Mouse (Mus musculus) heart, adult 2 months (tissue): ENCODE data around the gene Fut2. TPM values are rescaled to one million over a fixed set of nuclear protein-coding genes. Genes with fewer than 3 reads are reported as not detected.
A peak's percentile ranks its signal among the peaks of the same experiment; 100 is the strongest.

ENCODE experiments used
- DNase-seq, 2 experiments: peaks; one replicate each; pipeline ENCODE4 v3.0.0; 2021
- H3K27ac ChIP-seq: fragments of 200-600 bp; 2 replicates; pipeline ENCODE4 v1.8.1; 2022
- H3K27me3 ChIP-seq: fragments of 200-500 bp; 2 replicates; pipeline ENCODE4 v1.6.1; 2012; ENCODE audit warnings: mild to moderate bottlenecking, low read length, inconsistent platforms, mixed read lengths; ENCODE audit not compliant: control insufficient read depth, insufficient read depth
- H3K36me3 ChIP-seq: fragments of 200-500 bp; 2 replicates; pipeline ENCODE4 v1.6.1; 2012; ENCODE audit warnings: low read length, inconsistent platforms; ENCODE audit not compliant: control insufficient read depth, insufficient read depth
- H3K4me1 ChIP-seq: fragments of 200-500 bp; 2 replicates; pipeline ENCODE4 v1.6.1; 2011; ENCODE audit warnings: low read length; ENCODE audit not compliant: control insufficient read depth, insufficient read depth
- H3K4me3 ChIP-seq: fragments of 200-600 bp; 2 replicates; pipeline ENCODE4 v1.8.1; 2022
- H3K79me2 ChIP-seq: fragments of 200-500 bp; replicated peaks from 2 replicates; pipeline ENCODE4 v1.6.1; 2012; ENCODE audit warnings: mild to moderate bottlenecking, inconsistent platforms, low read length, moderate library complexity, mixed read lengths; ENCODE audit not compliant: control insufficient read depth, insufficient read depth
- H3K9ac ChIP-seq: fragments of 200-500 bp; 2 replicates; pipeline ENCODE4 v1.6.1; 2012; ENCODE audit warnings: low read depth, mild to moderate bottlenecking, control low read depth, inconsistent platforms, low read length, mixed read lengths
- CTCF ChIP-seq: fragments of 200-600 bp; IDR thresholded peaks from 2 replicates; pipeline ENCODE4 v1.8.1; 2022; ENCODE audit warnings: antibody characterized with exemption, mild to moderate bottlenecking, moderate library complexity
- EP300 ChIP-seq: fragments of 200-500 bp; IDR thresholded peaks from 2 replicates; pipeline ENCODE4 v1.6.1; 2011; ENCODE audit warnings: low read depth, low read length, control low read depth; ENCODE audit not compliant: insufficient read depth
- POLR2A ChIP-seq: fragments of 200-500 bp; IDR thresholded peaks from 2 replicates; pipeline ENCODE4 v1.6.1; 2011; ENCODE audit warnings: mild to moderate bottlenecking, low read depth, low read length, control low read depth; ENCODE audit not compliant: insufficient read depth
- WGBS: fragments of 180-500 bp; shearing (Covaris S2); methylation state at CpG from one replicate; pipeline ENCODE4 v1.1.7; 2018; 5-methylcytosine and 5-hydroxymethylcytosine counted together
- intact Hi-C: fragments of 180-260 bp; cut with DNase I; formaldehyde crosslinking; loops from one replicate; pipeline ENCODE4 v1.15.1; 2025
- long read RNA-seq: library from polyadenylated mRNA; stranded (forward); transcript quantifications from one replicate; pipeline ENCODE4 v2.0.0, GENCODE M21; 2021
- polyA plus RNA-seq: library from polyadenylated mRNA; depleted of rRNA; stranded (reverse); fragments of >200 nt; gene quantifications from 2 replicates; pipeline ENCODE4 v1.2.3, GENCODE M21; 2012; rRNA removed
- total RNA-seq, 2 experiments: library from RNA; stranded (reverse); gene quantifications; 2 replicates each; pipeline ENCODE4 v1.2.3; 2021

Gene Fut2
- total RNA-seq (under 1 TPM; 0.50 to 0.60 TPM), polyA plus RNA-seq (1.1 and 1.9 TPM in 2 replicates)
- long read RNA-seq: 0 reads

DNA sequence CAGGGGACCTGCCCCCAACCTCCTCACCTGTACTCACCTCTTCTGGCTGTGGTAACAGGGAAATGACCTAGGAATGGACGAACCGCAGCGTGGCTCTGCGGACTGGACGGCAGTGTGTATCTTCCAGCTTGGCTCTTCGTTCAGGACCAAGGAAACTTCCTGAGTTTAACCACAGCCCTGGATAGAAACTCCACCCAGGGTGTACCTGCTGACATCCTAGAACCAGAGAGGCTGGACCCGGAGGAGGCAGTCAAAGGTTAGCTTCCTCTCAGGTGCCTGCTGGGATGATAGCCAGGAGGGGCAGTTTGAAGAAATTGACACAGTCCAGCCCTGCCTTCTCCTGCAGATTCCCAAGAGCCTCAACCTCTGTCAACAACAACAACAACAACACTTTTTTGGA lies at the start of gene Fut2:
TSS of gene Fut2 (minus strand) at position 234 of the 400 bp plus-strand sequence.
- DNase-seq: no peak
- H3K36me3 ChIP-seq: no peaks in the 10 kb centered on the region
- no peak within 1 kb of the TSS for H3K9ac ChIP-seq
- WGBS: 80% methylated on average over 7 of the region's 7 CpGs
- H3K4me3 ChIP-seq: no peak within 1 kb of the TSS
- intact Hi-C loops: no loop called here
- H3K4me1 ChIP-seq: no peaks in the 10 kb centered on the region
- no peaks in the 10 kb centered on the region for H3K27me3 ChIP-seq
- no peak within 1 kb of the TSS for H3K27ac ChIP-seq
- no peaks in the 10 kb centered on the region for H3K79me2 ChIP-seq
- TF ChIP-seq POLR2A (no peak), EP300 (no peak), CTCF (no peak)

GRCm38 (mm10) chr7:45715090-45715708 lies 49.0 kb upstream of the Fut2 start, which contains the start of gene Rpl18:
Gene Rpl18 (plus strand): TSS chr7:45715457.
- Histone ChIP-seq H3K4me1 (peaks cover 12% of the 10 kb centered on the region), H3K27ac (peak within 1 kb of the TSS; percentile 78), H3K36me3 (peaks cover 6% of the 10 kb centered on the region), H3K4me3 (peak within 1 kb of the TSS; percentile 92), H3K9ac (peak within 1 kb of the TSS; percentile 84), H3K27me3 (no peaks in the 10 kb centered on the region), H3K79me2 (no peaks in the 10 kb centered on the region; the same call in 1 of the 2 replicates)
- intact Hi-C loops: loop anchor here (5.0 to 10.0 kb wide), 2 partner anchors 207 to 970 kb away; partner anchors contain the start of genes Ccdc114, Emp3 and Vrk3
- TF ChIP-seq EP300 (no peak), POLR2A (peak; percentile 71)
- DNase-seq: peak; percentile 96 to 99
- 6% methylated on average over 34 of the region's 34 CpGs for WGBS

GRCm38 (mm10) chr7:45714630-45715089 lies 48.5 kb upstream of the Fut2 start:
- intact Hi-C loops: loop anchor here (5.0 to 10.0 kb wide), 2 partner anchors 208 to 970 kb away; partner anchors contain the start of genes Ccdc114, Emp3 and Vrk3
- TF ChIP-seq CTCF (no peak), EP300 (no peak), POLR2A (no peak)
- H3K36me3 ChIP-seq: peaks cover 12% of the 10 kb centered on the region
- H3K79me2 ChIP-seq: no peaks in the 10 kb centered on the region; the same call in 1 of the 2 replicates
- peak overlapping the region; percentile 92 for H3K4me3 ChIP-seq
- peak overlapping the region; percentile 78 for H3K27ac ChIP-seq
- 9% methylated on average over 14 of the region's 14 CpGs for WGBS
- peaks cover 14% of the 10 kb centered on the region for H3K4me1 ChIP-seq
- peak overlapping the region; percentile 84 for H3K9ac ChIP-seq
- DNase-seq: no peak
- H3K27me3 ChIP-seq: no peaks in the 10 kb centered on the region

- WGBS: 61% methylated on average over 6 of the region's 6 CpGs
- H3K27ac ChIP-seq: peak overlapping the region; percentile 78; the same call in 1 of the 2 replicates
- intact Hi-C loops: loop anchor here (10.0 kb wide), 1 partner anchor 969 kb away; the partner anchor contains the start of gene Vrk3
- H3K4me3 ChIP-seq: peak overlapping the region; percentile 92
- peaks cover 17% of the 10 kb centered on the region for H3K4me1 ChIP-seq
- H3K36me3 ChIP-seq: peaks cover 17% of the 10 kb centered on the region
- no peak overlapping the region for H3K9ac ChIP-seq
- no peak for DNase-seq
- TF ChIP-seq POLR2A: no peak
- no peaks in the 10 kb centered on the region; the same call in 1 of the 2 replicates for H3K79me2 ChIP-seq
- no peaks in the 10 kb centered on the region for H3K27me3 ChIP-seq
Observed at GRCm38 (mm10) chr7:45713881-45714520, 47.8 kb upstream of the Fut2 start.

DNA sequence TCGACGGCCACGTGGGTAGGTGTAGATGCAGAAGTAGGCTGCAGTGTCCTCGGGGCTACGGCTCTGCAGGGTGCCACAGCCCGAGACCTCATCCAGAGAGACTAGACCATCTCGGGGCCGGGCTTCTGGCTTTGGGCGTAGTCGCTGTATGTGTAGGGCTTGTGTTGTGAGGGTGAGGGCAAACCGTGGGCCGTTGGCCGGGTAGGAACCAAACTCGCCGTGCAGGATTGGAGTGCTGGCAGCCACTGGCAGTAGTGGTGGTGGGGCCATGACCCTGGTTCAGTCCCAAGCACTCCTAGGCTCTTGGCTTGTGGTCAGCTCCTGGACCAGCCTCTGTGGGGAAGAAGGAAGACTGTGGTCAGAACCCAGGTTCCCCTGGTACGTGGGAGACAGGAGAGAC lies 47.2 kb upstream of the Fut2 start:
- TF ChIP-seq POLR2A: 0 out of 2 replicates have a peak, but pooled peaks have one; percentile 10
- no peak for TF ChIP-seq EP300
- Histone ChIP-seq H3K4me1 (peaks cover 18% of the 10 kb centered on the region), H3K9ac (no peak overlapping the region), H3K27ac (no peak overlapping the region), H3K79me2 (no peaks in the 10 kb centered on the region; the same call in 1 of the 2 replicates), H3K27me3 (no peaks in the 10 kb centered on the region), H3K4me3 (no peak overlapping the region), H3K36me3 (peaks cover 21% of the 10 kb centered on the region)
- no peak for DNase-seq
- WGBS: 91% methylated on average over 16 of the region's 16 CpGs
- intact Hi-C loops: loop anchor here (10.0 kb wide), 1 partner anchor 969 kb away; the partner anchor contains the start of gene Vrk3
